Mouse (Mus musculus) embryonic fibroblast, embryonic 13.5 days (primary cell): ENCODE data around the gene Gpn3.

Source experiments
- CTCF ChIP-seq: IDR thresholded peaks from 2 replicates; pipeline ENCODE4 v1.5.1; 2011; ENCODE audit warnings: mild to moderate bottlenecking, control low read depth, low read length, moderate library complexity, borderline replicate concordance; ENCODE audit not compliant: insufficient read depth
- POLR2A ChIP-seq: IDR thresholded peaks from 2 replicates; pipeline ENCODE4 v1.6.1; 2011; ENCODE audit warnings: low read depth, mild to moderate bottlenecking, control low read depth, low read length, moderate library complexity

GRCm38 (mm10) chr5:122390006-122390405, 18.3 kb downstream of the Gpn3 start:
- TF ChIP-seq CTCF (no peak), POLR2A (no peak)
